Mouse (Mus musculus) midbrain, embryonic 16.5 days (tissue): ENCODE measurements at regions not wholly inside any gene's neighbourhood (a gene's known extent, or its start where the extent isn't known, plus 50 kb on each side); places are given as distances from the start of the nearest gene placed in this dataset.

Experiments used
- ATAC-seq: fragments of 200-750 bp; cut with Nextera tagmentation; 2 replicates; pipeline ENCODE4 v1.8.0; 2017; ENCODE audit warnings: moderate TSS enrichment
- H3K27ac ChIP-seq: fragments of 300-500 bp; sonication (generic); 2 replicates; pipeline ENCODE4 v1.5.1; 2014; ENCODE audit warnings: mild to moderate bottlenecking, low read length, mixed read lengths
- H3K27me3 ChIP-seq: fragments of 300-500 bp; sonication (generic); 2 replicates; pipeline ENCODE4 v1.6.1; 2014; ENCODE audit warnings: low read depth, low read length, mixed read lengths; ENCODE audit not compliant: control insufficient read depth, insufficient read depth
- H3K36me3 ChIP-seq: fragments of 300-500 bp; sonication (generic); 2 replicates; pipeline ENCODE4 v1.6.1; 2014; ENCODE audit warnings: mild to moderate bottlenecking, low read length, moderate library complexity, mixed read lengths; ENCODE audit not compliant: control insufficient read depth, insufficient read depth
- H3K4me1 ChIP-seq: fragments of 300-500 bp; sonication (generic); 2 replicates; pipeline ENCODE4 v1.6.1; 2014; ENCODE audit warnings: mild to moderate bottlenecking, low read length, mixed read lengths; ENCODE audit not compliant: control insufficient read depth, insufficient read depth
- H3K4me2 ChIP-seq: fragments of 300-500 bp; sonication (generic); 2 replicates; pipeline ENCODE4 v1.6.1; 2014; ENCODE audit warnings: mild to moderate bottlenecking, low read length, mixed read lengths
- H3K4me3 ChIP-seq: fragments of 300-500 bp; sonication (generic); 2 replicates; pipeline ENCODE4 v1.5.1; 2014; ENCODE audit warnings: low read depth, mild to moderate bottlenecking, low read length, moderate library complexity, mixed read lengths
- H3K9ac ChIP-seq: fragments of 300-500 bp; sonication (generic); 2 replicates; pipeline ENCODE4 v1.6.1; 2014; ENCODE audit warnings: low read depth, low read length, mixed read lengths
- H3K9me3 ChIP-seq: fragments of 300-500 bp; sonication (generic); replicated peaks from 2 replicates; pipeline ENCODE4 v1.6.1; 2014; ENCODE audit warnings: mild to moderate bottlenecking, low read length, mixed read lengths; ENCODE audit not compliant: control insufficient read depth, poor library complexity, severe bottlenecking
- WGBS: fragments of 180-500 bp; shearing (Covaris S2); extraction: QIAGEN DNeasy Blood & Tissue Kit; methylation state at CpG from one replicate; pipeline ENCODE4 v1.1.7; 2014; 5-methylcytosine and 5-hydroxymethylcytosine counted together

GRCm38 (mm10) chr10:99416271-99416670 lies 153.2 kb downstream of the Dusp6 start:
- H3K4me1 ChIP-seq = no peaks in the 10 kb centered on the region
- no peak for ATAC-seq
- H3K27ac ChIP-seq = no peak overlapping the region
- no peaks in the 10 kb centered on the region for H3K36me3 ChIP-seq
- 68% methylated on average over 8 of the region's 8 CpGs for WGBS
- H3K9ac ChIP-seq = no peak overlapping the region
- H3K4me2 ChIP-seq = no peak overlapping the region
- no peak overlapping the region for H3K4me3 ChIP-seq
- no peaks in the 10 kb centered on the region for H3K9me3 ChIP-seq
- H3K27me3 ChIP-seq = no peaks in the 10 kb centered on the region

- no peaks in the 10 kb centered on the region for H3K9me3 ChIP-seq
- WGBS = 15% methylated on average over 3 of the region's 3 CpGs
- no peaks in the 10 kb centered on the region for H3K36me3 ChIP-seq
- H3K4me3 ChIP-seq = no peak overlapping the region
- no peak overlapping the region for H3K4me2 ChIP-seq
- no peak overlapping the region for H3K27ac ChIP-seq
- H3K9ac ChIP-seq = no peak overlapping the region
- H3K27me3 ChIP-seq = no peaks in the 10 kb centered on the region
- no peak for ATAC-seq
- no peaks in the 10 kb centered on the region for H3K4me1 ChIP-seq
Measured at GRCm38 (mm10) chr10:99416896-99417479, 154.0 kb downstream of the Dusp6 start.

GRCm38 (mm10) chr10:99417591-99417990 lies 154.6 kb downstream of the Dusp6 start:
- Histone ChIP-seq H3K4me1 (no peaks in the 10 kb centered on the region), H3K27me3 (no peaks in the 10 kb centered on the region), H3K9me3 (no peaks in the 10 kb centered on the region), H3K36me3 (no peaks in the 10 kb centered on the region), H3K27ac (no peak overlapping the region), H3K9ac (no peak overlapping the region), H3K4me2 (no peak overlapping the region), H3K4me3 (no peak overlapping the region)
- ATAC-seq = no peak
- WGBS = 41% methylated on average over 7 of the region's 7 CpGs

- H3K9ac ChIP-seq = no peak overlapping the region
- no peaks in the 10 kb centered on the region for H3K9me3 ChIP-seq
- ATAC-seq = no peak
Measured at GRCm38 (mm10) chr10:99418497-99418896, 155.5 kb downstream of the Dusp6 start.

GRCm38 (mm10) chr10:99419532-99419931 lies 156.5 kb downstream of the Dusp6 start:
- Histone ChIP-seq H3K4me2 (no peak overlapping the region), H3K9me3 (no peaks in the 10 kb centered on the region), H3K27me3 (no peaks in the 10 kb centered on the region), H3K4me1 (no peaks in the 10 kb centered on the region), H3K36me3 (no peaks in the 10 kb centered on the region), H3K4me3 (no peak overlapping the region), H3K27ac (no peak overlapping the region), H3K9ac (no peak overlapping the region)
- no peak for ATAC-seq
- WGBS = 63% methylated on average over 7 of the region's 7 CpGs

More at GRCm38 (mm10) chr10:99418497-99418896, 155.5 kb downstream of the Dusp6 start:
- Histone ChIP-seq H3K4me1 (no peaks in the 10 kb centered on the region), H3K27ac (no peak overlapping the region), H3K36me3 (no peaks in the 10 kb centered on the region), H3K4me3 (no peak overlapping the region), H3K4me2 (no peak overlapping the region), H3K27me3 (no peaks in the 10 kb centered on the region)

GRCm38 (mm10) chr10:99423406-99423805 lies 160.4 kb downstream of the Dusp6 start:
- Histone ChIP-seq H3K4me2 (no peak overlapping the region), H3K9me3 (no peaks in the 10 kb centered on the region), H3K4me1 (no peaks in the 10 kb centered on the region), H3K27me3 (no peaks in the 10 kb centered on the region), H3K9ac (no peak overlapping the region), H3K36me3 (no peaks in the 10 kb centered on the region), H3K4me3 (no peak overlapping the region), H3K27ac (no peak overlapping the region)
- 96% methylated on average over 5 of the region's 5 CpGs for WGBS
- ATAC-seq = no peak

GRCm38 (mm10) chr10:99425265-99425664 lies 162.2 kb downstream of the Dusp6 start:
- 92% methylated on average over 4 of the region's 4 CpGs for WGBS
- Histone ChIP-seq H3K4me2 (no peak overlapping the region), H3K9me3 (no peaks in the 10 kb centered on the region), H3K27me3 (no peaks in the 10 kb centered on the region), H3K36me3 (no peaks in the 10 kb centered on the region), H3K27ac (no peak overlapping the region), H3K4me3 (no peak overlapping the region), H3K4me1 (no peaks in the 10 kb centered on the region), H3K9ac (no peak overlapping the region)
- ATAC-seq = no peak

- H3K4me3 ChIP-seq = no peak overlapping the region
- no peaks in the 10 kb centered on the region for H3K27me3 ChIP-seq
- WGBS = 73% methylated on average over 9 of the region's 9 CpGs
- H3K4me2 ChIP-seq = no peak overlapping the region
- H3K36me3 ChIP-seq = no peaks in the 10 kb centered on the region
- H3K27ac ChIP-seq = no peak overlapping the region
- H3K9ac ChIP-seq = no peak overlapping the region
- H3K4me1 ChIP-seq = no peaks in the 10 kb centered on the region
- ATAC-seq = no peak
- H3K9me3 ChIP-seq = no peaks in the 10 kb centered on the region
Measured at GRCm38 (mm10) chr10:99430175-99430574, 167.1 kb downstream of the Dusp6 start.

- ATAC-seq = no peak
- no peak overlapping the region for H3K4me2 ChIP-seq
- no peaks in the 10 kb centered on the region for H3K27me3 ChIP-seq
Measured at GRCm38 (mm10) chr10:99430669-99431561, 167.9 kb downstream of the Dusp6 start.

More at GRCm38 (mm10) chr10:99430669-99431561, 167.9 kb downstream of the Dusp6 start:
- 61% methylated on average over 16 of the region's 16 CpGs for WGBS
- Histone ChIP-seq H3K9ac (no peak overlapping the region), H3K36me3 (no peaks in the 10 kb centered on the region), H3K4me1 (no peaks in the 10 kb centered on the region), H3K9me3 (no peaks in the 10 kb centered on the region), H3K4me3 (no peak overlapping the region), H3K27ac (no peak overlapping the region)
